Mouse (Mus musculus): ENCODE data around the gene Sorcs1.

Sorcs1 gene

DNA sequence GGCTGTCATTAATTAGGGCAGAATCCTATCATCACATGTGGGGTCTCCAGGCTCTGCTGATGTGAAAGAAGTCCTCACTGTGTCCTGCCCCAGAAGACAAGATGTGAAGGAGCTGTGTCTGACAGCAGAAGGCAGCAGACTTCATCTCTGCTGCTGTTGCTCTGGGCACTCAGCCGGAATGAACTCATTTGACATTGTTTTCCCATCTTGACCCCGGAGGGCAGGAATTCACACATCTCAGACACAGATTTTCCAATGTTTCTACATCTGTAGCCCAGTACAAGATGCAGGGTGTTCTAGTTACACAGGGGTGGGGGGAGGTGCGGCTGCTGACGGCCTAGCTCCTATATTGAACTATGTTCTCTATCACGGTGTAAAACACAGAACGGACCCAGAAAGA, 474.1 kb downstream of the Sorcs1 start:
- no peak for DNase-seq

DNA sequence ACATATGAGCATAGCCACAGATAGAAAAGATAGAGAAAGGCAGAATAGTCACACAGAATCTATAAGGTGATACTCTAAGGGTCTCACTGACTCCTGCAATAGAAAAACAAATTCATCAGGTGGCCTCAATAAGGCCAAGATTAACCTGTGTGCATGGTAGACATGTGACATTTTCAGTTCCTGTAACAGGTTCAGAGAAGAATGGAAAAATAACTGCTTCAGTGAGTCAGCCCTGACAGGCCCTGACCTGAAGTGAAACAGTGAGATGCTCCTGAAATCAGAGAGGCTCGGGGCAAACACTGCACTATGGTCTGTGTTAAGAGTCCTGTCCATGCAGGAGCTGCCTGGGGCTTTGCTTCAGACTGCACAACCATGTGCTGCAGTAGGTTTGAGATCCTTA, 481.9 kb downstream of the Sorcs1 start:
- no peak for DNase-seq

DNA sequence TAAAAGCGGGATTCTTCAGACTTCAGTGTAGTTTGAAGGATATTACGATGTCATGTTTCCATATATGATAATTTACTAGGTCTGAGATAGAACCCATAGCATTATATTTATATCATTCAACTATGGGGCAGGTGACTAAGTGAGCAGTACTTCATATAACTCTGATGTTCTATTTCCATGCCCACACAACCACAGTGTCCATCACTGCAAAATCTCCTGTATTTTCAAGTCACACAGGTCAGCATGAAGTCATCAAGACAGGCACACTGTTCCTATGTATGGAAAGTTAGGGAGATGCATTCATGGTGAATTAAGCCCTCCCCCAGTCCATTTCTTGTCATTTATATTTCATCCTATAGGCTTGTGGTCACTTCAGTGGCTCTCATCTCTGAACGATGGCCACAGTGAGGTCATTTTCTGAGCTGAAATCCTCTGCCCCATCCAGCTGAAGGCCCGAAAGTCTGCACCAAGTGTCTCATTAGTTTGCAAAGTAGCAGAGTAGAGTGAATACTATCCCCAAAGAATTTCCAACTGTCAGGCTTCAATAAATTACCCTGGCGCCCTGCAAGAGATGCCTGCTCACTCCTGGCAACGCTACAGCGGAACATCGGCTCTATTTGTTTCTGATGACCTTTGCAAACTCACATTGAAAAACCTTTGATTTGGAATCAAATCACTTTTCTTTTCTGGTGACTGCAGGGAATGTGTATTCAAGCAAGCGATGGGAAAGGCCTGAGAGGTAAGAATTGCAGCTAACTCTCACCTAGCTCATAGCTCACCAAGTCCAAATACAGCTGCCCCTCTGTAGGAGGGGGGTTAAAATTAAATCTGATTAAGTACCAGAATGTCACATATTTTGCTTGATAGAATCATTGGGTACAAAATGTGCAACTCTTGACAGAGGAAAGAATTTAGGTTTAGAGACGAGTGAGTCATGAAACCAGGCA, 492.4 kb downstream of the Sorcs1 start:
- DNase-seq = no peak

DNA sequence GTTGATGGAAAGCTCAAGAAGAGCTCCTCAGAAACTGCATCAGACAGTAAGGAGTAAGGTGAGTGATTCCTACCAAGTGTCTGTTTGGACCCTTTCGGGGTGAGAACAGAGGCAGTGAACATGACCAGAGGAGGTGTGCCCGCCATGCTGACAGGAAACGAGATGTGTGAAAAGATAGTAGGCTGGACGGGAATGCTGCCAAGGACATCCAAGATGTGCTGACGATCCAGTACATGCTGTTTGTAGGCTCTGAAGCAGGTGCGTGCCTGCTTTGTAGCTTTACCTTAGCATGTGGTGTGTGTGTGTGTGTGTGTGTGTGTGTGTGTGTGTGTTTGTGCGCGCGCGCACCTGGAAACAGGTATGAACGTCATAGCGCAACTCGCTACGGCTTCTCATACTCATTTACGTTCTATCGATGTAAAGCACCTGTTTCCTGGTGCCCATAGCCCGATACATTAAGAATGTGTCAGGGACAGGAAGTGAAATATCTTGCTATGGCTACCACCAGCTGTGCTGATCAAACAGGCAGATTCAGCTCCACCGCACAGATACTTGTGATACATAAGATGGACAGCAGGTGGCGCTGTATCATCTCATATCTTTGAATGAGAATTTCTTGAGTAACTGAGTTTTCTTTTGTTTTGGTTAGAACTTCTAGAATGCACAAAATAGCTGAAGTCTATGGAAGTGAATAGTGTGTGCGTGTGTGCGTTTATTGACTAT, 493.4 kb downstream of the Sorcs1 start:
- no peak for DNase-seq

DNA sequence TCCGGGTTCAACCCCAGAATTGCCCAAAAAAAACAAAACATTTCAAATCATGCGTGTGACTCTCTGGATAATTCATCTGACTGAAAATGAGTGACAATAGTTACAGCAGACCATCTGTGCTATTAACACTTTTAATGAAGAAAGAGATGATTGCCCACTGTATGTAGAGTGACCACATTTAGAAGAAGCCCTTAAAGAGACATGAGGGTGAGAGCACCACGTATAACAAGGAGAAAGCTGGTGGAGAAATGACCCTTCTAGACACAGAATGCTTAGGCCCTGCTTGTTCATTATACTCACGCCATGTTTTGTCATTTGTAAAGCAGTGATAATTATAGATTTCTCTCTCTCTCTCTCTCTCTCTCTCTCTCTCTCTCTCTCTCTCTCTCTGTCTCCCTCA, 499.6 kb downstream of the Sorcs1 start:
- no peak for DNase-seq

DNA sequence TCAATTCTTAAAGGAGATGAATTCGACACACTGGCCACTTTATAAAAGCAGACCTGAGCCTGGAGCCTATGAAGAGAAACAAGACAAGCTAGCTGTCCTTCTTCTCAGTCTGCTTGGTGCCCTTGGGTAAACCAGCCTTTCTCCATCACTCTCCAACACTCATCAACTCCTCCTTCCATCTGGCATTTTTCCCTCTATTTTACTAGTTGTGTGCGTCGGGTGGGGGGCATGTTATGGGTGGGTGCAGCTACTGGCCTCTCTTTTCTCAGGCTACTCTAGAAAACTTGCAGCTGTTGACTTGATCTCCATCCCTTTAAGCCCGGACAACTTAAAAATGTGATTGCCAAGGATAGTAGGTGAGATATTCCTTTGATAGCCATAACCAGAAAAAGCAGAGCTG, 500.3 kb downstream of the Sorcs1 start:
- DNase-seq = no peak

DNA sequence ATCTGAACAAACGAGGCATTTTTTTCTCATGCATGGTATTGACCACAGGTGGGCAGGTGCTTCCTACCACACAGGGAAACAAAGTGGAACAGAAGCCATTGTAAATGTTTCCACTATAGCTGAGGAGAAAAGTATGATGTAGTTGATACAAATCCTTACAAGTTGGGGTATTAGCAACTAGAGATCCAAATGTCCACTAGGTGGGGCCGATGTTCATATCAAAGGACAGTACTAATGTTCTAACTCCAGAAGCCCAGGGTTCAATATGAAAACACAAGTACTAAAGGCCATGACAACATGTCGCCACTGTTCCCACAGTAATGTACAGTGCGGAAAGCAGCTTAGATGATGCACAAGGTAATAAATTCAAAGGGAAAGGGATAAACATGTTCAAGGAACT, 506.6 kb downstream of the Sorcs1 start:
- DNase-seq = no peak

DNA sequence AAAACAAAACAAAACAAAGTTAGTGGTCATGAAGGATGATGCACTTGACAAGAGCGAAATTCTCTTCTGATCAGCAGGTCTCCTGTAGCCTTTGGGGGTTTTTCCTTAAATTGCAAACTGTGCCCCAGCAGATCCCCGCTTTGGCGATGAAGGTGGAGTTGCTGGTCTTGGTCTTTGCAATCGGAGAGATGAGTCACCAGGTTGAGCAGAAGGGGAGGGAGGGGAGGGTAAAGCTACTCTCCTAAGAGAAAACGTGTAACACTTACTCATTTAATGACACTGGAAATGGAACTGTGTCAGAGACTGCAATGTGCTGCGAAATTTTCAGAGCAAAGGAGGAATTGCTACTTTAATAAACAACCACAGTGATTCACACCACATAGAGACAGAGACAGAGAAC, 527.3 kb downstream of the Sorcs1 start:
- DNase-seq = no peak

DNA sequence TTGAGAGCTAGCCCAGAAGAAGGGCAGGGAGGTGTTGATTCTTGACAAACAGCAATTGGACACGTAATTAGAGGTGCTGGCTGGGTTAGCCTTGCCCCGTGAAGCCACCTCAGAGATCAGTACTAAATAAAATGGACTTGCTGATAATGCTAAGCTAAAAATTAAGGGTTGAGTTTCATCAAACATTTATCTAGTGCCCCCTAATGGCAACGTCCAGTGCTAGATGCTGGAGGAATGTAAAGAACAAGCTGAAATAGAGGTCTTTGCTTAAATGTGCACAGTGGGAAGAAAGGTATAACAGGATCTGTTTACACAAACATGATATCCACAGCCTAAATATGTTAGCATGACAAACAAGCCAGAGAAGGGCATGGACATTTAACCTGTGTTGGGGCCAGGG, 532.5 kb downstream of the Sorcs1 start:
- DNase-seq = no peak

DNA sequence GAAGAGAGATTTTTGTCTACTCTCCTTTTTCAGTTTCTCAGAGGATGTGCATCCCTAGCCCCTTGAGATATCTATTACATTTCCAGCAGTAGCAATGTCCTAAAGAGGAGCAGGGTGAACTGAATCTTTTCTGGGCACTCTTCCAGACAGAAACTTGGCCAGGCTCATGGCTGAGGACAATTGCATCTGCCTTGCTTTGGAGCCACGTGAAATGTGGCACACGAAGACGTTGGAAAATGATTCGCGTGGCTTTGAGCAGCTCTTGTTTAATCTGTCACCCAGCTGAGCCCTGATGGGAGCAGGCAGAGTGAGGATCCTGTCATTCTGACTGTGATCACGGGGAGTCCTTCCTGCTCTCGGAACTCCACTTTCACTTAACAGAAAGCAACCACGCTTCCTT, 536.6 kb downstream of the Sorcs1 start:
- DNase-seq = no peak

DNA sequence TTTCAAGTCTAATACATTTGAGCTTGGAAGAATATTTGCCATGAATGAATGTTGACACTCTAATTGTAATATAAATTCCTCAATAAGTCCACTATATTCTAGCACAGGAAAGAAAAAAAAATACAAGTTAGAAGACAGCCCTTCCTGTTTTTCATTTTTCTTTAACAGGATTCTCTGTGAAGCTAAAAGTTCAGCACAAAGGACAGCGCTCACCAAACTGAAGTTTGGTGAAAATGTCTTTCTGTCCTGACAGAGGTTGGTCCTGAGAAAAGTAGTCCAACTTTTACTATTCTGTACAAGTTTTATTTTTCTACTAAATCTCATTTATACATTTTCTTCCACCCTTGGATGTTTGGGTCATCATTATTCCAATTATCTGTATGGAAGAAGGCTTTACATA, 543.8 kb downstream of the Sorcs1 start:
- no peak for DNase-seq

DNA sequence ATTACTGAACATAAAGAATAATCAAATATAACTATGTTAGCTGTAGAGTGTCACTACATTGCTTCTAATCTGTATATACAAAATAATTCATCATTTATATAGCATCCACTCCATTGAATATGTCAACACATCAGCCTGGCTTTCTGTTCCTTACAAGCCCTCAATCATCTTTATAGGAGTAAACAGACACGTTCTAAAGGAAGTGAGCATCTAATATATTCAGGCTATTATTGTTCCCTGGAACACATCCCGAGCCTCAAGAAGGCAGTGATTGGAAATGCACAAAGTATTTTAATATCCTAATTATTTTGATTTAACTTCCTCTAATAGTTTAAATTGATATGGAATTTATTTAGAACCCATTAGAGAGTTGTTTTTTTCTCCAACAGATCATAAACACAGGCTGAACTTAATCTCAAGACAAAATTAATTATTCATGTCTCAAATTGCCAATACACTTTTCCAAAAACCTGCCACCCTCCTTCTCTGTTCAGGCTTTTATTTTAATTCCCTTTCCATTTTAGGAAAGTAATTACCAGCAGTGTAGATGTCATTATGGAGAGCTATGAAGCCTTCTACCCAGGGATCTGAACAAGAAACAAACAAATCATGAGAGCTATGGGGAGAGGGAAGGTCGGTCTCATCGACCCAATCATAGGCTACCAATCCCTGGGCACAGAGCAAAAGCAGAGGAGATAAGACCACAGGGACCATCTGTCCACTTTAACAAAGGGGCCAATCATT, 572.4 kb downstream of the Sorcs1 start:
- DNase-seq = no peak
